Mouse (Mus musculus): ENCODE data around the gene Mta2. TPM values are rescaled to one million over a fixed set of nuclear protein-coding genes. Genes with fewer than 3 reads are reported as not detected.
A peak's percentile ranks its signal among the peaks of the same experiment; 100 is the strongest.

Mta2 gene
- polyA plus RNA-seq, 1 experiment from 2014 or later = 53.1 TPM

DNA sequence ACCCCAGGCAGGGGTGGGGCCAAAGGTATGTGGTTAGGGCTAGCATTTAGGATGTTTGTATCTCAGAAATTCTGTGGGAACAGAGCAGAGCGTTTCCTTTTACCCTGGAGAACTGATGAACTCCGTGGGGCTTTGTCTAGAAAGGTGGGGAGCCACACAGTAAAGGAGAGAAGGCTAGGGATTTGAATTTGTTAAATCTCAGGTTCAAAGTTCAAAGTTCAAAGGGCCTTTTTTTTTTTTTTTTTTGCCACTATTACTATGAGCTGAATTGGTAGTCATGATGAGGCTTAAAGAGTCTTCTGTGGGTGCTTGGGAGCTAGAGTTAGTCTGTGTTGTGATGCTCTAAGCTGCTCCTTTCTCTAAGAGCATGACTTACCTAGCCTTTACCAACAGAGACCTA lies 4.9 kb upstream of the Mta2 start:
- Histone ChIP-seq H3K4me3 (ENCODE audit: low read depth, low read length) (no peak overlapping the region), H3K36me3 (ENCODE audit: control insufficient read depth, insufficient read depth) (peaks cover 58% of the 10 kb centered on the region), H3K4me2 (replicated peaks; ENCODE audit: low read depth) (no peak overlapping the region), H3K4me1 (replicated peaks; ENCODE audit: control insufficient read depth, insufficient read depth, low read length) (no peaks in the 10 kb centered on the region; the same call in 1 of the 2 replicates), H3K27ac (ENCODE audit: low read depth, low read length) (no peak overlapping the region), H3K27me3 (replicated peaks; ENCODE audit: control insufficient read depth, insufficient read depth, low read length) (no peaks in the 10 kb centered on the region), H3K9ac (ENCODE audit: low read depth, low read length) (no peak overlapping the region), H3K9me3 (ENCODE audit: control insufficient read depth) (no peaks in the 10 kb centered on the region)
- ATAC-seq = no peak
- 65% methylated on average over 2 of the region's 2 CpGs for WGBS
- no peak for TF ChIP-seq CTCF (IDR thresholded peaks at IDR 0.05; ENCODE audit: low read depth)

DNA sequence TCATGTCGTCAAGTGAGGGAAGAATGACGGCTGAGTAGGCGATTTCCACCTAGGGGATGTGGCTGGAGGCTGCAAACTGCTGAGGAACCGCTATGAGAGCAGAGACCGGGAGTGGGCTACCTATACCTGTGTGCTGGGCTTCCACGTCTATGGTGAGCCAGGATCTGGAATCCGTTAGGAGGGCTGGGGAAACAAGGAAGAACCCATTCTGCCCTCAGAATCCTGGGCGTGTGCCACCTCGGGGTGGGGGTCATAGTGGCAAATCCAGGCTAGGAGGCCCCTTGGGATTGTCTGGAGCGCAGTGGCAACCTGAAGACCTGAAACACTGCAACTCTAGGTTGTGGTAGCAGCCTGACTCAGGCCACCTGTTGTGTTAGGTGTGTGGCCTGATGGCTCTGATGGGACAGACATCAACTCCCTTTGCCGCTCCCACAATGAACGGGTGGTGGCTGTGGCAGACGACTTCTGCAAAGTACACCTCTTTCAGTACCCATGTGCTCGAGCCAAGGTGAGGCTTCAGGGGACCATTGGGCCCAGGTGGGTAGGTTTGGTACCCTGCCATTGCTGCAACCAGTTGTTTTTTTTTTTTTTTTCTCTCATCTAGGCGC lies 1.0 kb upstream of the Mta2 start:
- 77% methylated on average over 15 of the region's 15 CpGs for WGBS

GRCm38 (mm10) chr19:8941136-8941514 lies 550 bp upstream of the Mta2 start:
- peak overlapping the region; percentile 98; the same call in 1 of the 2 replicates for H3K27ac ChIP-seq (ENCODE audit: low read depth, low read length)
- TF ChIP-seq CTCF (IDR thresholded peaks at IDR 0.05; ENCODE audit: low read depth) = no peak
- no peak for ATAC-seq
- 38% methylated on average over 10 of the region's 10 CpGs for WGBS
- peak overlapping the region; percentile 81 for H3K4me2 ChIP-seq (replicated peaks; ENCODE audit: low read depth)
- H3K9me3 ChIP-seq (ENCODE audit: control insufficient read depth) = no peaks in the 10 kb centered on the region
- no peaks in the 10 kb centered on the region; the same call in 1 of the 2 replicates for H3K4me1 ChIP-seq (replicated peaks; ENCODE audit: control insufficient read depth, insufficient read depth, low read length)
- H3K27me3 ChIP-seq (replicated peaks; ENCODE audit: control insufficient read depth, insufficient read depth, low read length) = no peaks in the 10 kb centered on the region
- H3K4me3 ChIP-seq (ENCODE audit: low read depth, low read length) = peak overlapping the region; percentile 83
- H3K36me3 ChIP-seq (ENCODE audit: control insufficient read depth, insufficient read depth) = peaks cover 43% of the 10 kb centered on the region
- H3K9ac ChIP-seq (ENCODE audit: low read depth, low read length) = peak overlapping the region; percentile 98

More for the DNA sequence above, 1.0 kb upstream of the Mta2 start:
- no peaks in the 10 kb centered on the region; the same call in 1 of the 2 replicates for H3K4me1 ChIP-seq (replicated peaks; ENCODE audit: control insufficient read depth, insufficient read depth, low read length)
- no peak for TF ChIP-seq CTCF (IDR thresholded peaks at IDR 0.05; ENCODE audit: low read depth)
- no peaks in the 10 kb centered on the region for H3K27me3 ChIP-seq (replicated peaks; ENCODE audit: control insufficient read depth, insufficient read depth, low read length)
- H3K4me3 ChIP-seq (ENCODE audit: low read depth, low read length) = no peak overlapping the region
- no peak overlapping the region for H3K27ac ChIP-seq (ENCODE audit: low read depth, low read length)
- H3K9ac ChIP-seq (ENCODE audit: low read depth, low read length) = no peak overlapping the region
- no peaks in the 10 kb centered on the region for H3K9me3 ChIP-seq (ENCODE audit: control insufficient read depth)
- peak overlapping the region; percentile 81; the same call in 1 of the 2 replicates for H3K4me2 ChIP-seq (replicated peaks; ENCODE audit: low read depth)
- peaks cover 41% of the 10 kb centered on the region for H3K36me3 ChIP-seq (ENCODE audit: control insufficient read depth, insufficient read depth)
- no peak for ATAC-seq

DNA sequence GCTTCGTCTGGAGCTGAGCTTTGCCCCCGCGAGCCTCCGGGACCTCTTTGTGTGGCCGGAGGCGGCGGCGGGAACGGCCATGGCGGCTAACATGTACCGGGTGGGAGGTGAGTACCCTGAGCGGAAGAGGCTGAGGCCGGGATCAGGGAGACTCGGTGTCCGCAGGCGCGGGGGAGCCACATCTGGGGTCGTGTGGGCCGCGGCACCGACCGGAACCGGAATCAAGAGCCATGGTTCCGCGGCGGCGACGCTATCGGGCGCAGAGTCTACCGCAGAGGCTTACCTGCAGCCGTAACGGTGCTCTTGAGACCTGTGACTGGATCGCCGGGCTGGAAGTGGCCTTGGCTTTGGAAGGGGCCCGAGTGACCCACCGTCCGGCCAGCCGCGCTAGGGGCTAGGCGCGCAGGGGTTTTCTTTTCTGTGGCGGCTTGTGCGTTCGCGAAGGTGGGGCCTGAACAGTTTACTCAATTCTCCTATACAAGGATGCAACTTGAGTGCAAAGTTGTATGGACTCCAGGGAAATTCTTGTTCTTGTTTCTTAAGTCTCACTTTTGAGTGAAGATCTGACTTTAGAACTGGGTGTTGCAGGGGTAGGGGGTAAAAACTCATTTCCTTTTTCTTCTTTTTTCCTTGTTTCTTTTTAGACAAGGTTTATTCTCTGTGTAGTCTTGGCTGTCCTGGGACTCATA lies 745 bp downstream of the Mta2 start:
- Histone ChIP-seq H3K4me3 (ENCODE audit: low read depth, low read length) (peak overlapping the region; percentile 83), H3K9me3 (ENCODE audit: control insufficient read depth) (no peaks in the 10 kb centered on the region), H3K36me3 (ENCODE audit: control insufficient read depth, insufficient read depth) (peaks cover 46% of the 10 kb centered on the region), H3K4me2 (replicated peaks; ENCODE audit: low read depth) (peak overlapping the region; percentile 81), H3K9ac (ENCODE audit: low read depth, low read length) (peak overlapping the region; percentile 98), H3K4me1 (replicated peaks; ENCODE audit: control insufficient read depth, insufficient read depth, low read length) (no peaks in the 10 kb centered on the region; the same call in 1 of the 2 replicates), H3K27ac (ENCODE audit: low read depth, low read length) (peak overlapping the region; percentile 98), H3K27me3 (replicated peaks; ENCODE audit: control insufficient read depth, insufficient read depth, low read length) (no peaks in the 10 kb centered on the region)
- no peak for TF ChIP-seq CTCF (IDR thresholded peaks at IDR 0.05; ENCODE audit: low read depth)
- WGBS = under 1% methylated on average over 46 of the region's 46 CpGs
- ATAC-seq = peak; percentile 39

GRCm38 (mm10) chr19:8943047-8943446 lies 1.4 kb downstream of the Mta2 start:
- Histone ChIP-seq H3K36me3 (ENCODE audit: control insufficient read depth, insufficient read depth) (peaks cover 47% of the 10 kb centered on the region), H3K4me1 (replicated peaks; ENCODE audit: control insufficient read depth, insufficient read depth, low read length) (no peaks in the 10 kb centered on the region; the same call in 1 of the 2 replicates), H3K4me2 (replicated peaks; ENCODE audit: low read depth) (peak overlapping the region; percentile 81), H3K27me3 (replicated peaks; ENCODE audit: control insufficient read depth, insufficient read depth, low read length) (no peaks in the 10 kb centered on the region), H3K9me3 (ENCODE audit: control insufficient read depth) (no peaks in the 10 kb centered on the region), H3K27ac (ENCODE audit: low read depth, low read length) (no peak overlapping the region), H3K4me3 (ENCODE audit: low read depth, low read length) (peak overlapping the region; percentile 83), H3K9ac (ENCODE audit: low read depth, low read length) (0 out of 2 replicates have a peak overlapping the region, but pooled peaks have one; percentile 23)
- whole genome bisulfite sequencing = 51% methylated on average over 2 of the region's 2 CpGs
- no peak for ATAC-seq
- no peak for TF ChIP-seq CTCF (IDR thresholded peaks at IDR 0.05; ENCODE audit: low read depth)

DNA sequence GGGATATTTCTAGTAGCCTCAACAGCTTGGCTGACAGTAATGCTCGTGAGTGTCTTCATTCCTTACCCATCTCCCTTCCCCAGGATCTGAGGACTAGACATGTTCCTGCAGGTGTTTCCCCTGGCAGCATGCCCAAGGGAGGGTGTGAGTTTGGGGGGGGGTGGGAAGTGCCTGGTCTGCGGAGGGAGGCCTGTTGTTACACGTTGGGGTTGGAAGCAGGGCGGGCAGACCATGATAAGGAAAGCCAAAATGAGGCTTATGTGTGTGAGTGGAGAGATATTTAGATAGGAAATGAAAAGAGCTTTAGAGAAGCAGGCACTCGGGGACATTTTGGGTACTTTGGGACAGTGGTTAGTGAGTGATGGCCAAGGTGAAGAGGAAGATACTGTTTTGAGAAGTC lies 2.4 kb downstream of the Mta2 start:
- Histone ChIP-seq H3K9ac (ENCODE audit: low read depth, low read length) (0 out of 2 replicates have a peak overlapping the region, but pooled peaks have one; percentile 7), H3K27ac (ENCODE audit: low read depth, low read length) (no peak overlapping the region), H3K4me3 (ENCODE audit: low read depth, low read length) (no peak overlapping the region), H3K9me3 (ENCODE audit: control insufficient read depth) (no peaks in the 10 kb centered on the region), H3K36me3 (ENCODE audit: control insufficient read depth, insufficient read depth) (peaks cover 49% of the 10 kb centered on the region), H3K27me3 (replicated peaks; ENCODE audit: control insufficient read depth, insufficient read depth, low read length) (no peaks in the 10 kb centered on the region), H3K4me1 (replicated peaks; ENCODE audit: control insufficient read depth, insufficient read depth, low read length) (no peaks in the 10 kb centered on the region; the same call in 1 of the 2 replicates), H3K4me2 (replicated peaks; ENCODE audit: low read depth) (peak overlapping the region; percentile 81)
- no peak for ATAC-seq
- no peak for TF ChIP-seq CTCF (IDR thresholded peaks at IDR 0.05; ENCODE audit: low read depth)
- WGBS = 22% methylated on average over 5 of the region's 5 CpGs

All from intestine, postnatal 0 days (tissue).